Mouse (Mus musculus): Measurements from ENCODE around the gene Pgm5. TPM values are rescaled to one million over a fixed set of nuclear protein-coding genes. Genes with fewer than 3 reads are reported as not detected.

Gene Pgm5
- total RNA-seq, 2 experiments from 2014 or later, result 10.7 to 15.1 TPM

DNA sequence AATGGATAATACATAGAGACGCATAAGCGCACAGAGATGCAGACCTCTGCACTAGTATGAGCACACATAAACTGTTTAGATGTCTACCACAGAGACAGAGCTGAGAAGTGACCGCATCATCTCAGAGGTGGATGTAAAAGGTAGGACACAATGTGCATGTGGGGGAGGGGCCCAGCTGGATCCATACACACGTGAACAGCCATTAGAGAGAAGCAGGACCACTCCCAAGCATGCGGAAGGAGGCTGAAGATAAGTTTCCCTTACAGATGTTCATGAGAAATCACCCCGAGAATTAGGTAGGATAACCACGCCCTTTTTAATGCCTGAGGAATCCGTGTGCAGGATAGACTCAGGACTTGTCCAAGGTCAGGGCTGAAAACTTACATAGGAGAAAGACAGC is 75.8 kb downstream of the Pgm5 start:
- H3K4me3 ChIP-seq, result no peak overlapping the region
- TF ChIP-seq CTCF (IDR thresholded peaks at IDR 0.05), result no peak

GRCm38 (mm10) chr19:24785056-24785675 is 76.5 kb downstream of the Pgm5 start:
- intact Hi-C loops (cut with DNase I), result no loop called here
- Histone ChIP-seq H3K4me3 (peak overlapping the region; percentile 28), H3K27ac (no peak overlapping the region)
- TF ChIP-seq CTCF (IDR thresholded peaks at IDR 0.05), result no peak
- DNase-seq, result no peak

More for the DNA sequence above, 75.8 kb downstream of the Pgm5 start:
- DNase-seq, result no peak
- intact Hi-C loops (cut with DNase I), result no loop called here
- H3K27ac ChIP-seq, result no peak overlapping the region

DNA sequence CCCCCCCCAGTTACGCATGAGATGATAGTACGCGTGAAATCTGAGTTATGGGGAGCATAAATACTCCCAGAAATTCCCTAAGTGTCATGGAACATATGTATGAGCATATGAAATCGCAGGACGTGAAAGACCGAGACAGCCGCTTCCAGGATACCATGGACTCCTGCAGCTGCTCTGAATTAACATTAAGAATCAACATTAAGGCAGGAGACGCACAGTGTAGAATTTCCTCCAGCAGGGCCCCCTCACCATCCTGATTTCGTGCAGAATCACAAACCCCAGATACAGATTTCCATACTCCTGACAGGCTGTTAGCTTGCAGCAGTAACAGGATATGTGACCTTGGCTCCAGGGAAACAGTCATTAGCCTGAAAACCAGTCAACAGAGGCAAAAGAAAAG is 77.9 kb downstream of the Pgm5 start:
- Histone ChIP-seq H3K27ac (no peak overlapping the region), H3K4me3 (no peak overlapping the region)
- TF ChIP-seq CTCF (IDR thresholded peaks at IDR 0.05), result no peak
- intact Hi-C loops (cut with DNase I), result no loop called here
- no peak for DNase-seq

DNA sequence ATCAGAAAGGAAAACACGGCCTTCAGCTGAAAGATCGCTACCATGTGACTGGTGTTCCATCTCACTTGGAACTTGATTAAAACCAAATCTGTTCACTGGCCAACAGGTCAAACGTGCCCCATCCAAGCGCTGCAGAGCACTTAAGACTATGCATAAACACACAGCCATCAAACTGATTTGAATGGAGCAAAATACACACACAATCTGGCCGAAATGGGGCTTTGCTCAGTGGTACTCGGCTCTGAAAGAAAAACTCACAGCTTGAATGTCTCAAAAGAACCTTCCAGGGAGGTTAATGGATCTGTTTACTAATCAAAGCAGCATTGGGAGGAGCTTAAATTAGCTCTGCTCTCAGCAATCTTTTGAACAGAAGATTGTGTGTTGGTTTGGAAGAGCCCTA is 81.7 kb downstream of the Pgm5 start:
- no peak for DNase-seq
- intact Hi-C loops (cut with DNase I), result no loop called here
- TF ChIP-seq CTCF (IDR thresholded peaks at IDR 0.05), result no peak
- Histone ChIP-seq H3K4me3 (no peak overlapping the region), H3K27ac (no peak overlapping the region)

DNA sequence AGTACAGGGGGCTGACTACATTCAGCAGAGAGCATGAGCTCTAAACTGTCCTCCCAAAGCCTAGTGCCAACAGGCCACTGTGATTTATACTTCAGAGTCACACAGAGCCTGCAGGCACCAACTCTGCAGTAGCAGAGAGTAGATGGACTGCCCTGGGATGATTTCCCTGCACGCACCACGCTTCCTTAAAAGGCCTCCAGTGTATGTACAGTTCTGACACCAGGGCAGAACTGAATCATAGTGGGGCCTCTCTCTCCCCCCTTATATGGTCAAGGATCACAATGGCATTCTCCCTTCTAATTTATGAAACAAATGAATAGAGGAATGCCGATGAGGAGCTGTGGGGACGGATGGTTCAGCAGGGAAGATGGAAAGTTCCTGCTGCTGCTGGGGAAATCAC is 91.3 kb downstream of the Pgm5 start:
- H3K27ac ChIP-seq, result no peak overlapping the region
- intact Hi-C loops (cut with DNase I), result no loop called here
- no peak for TF ChIP-seq CTCF (IDR thresholded peaks at IDR 0.05)
- no peak for DNase-seq
- H3K4me3 ChIP-seq, result no peak overlapping the region

DNA sequence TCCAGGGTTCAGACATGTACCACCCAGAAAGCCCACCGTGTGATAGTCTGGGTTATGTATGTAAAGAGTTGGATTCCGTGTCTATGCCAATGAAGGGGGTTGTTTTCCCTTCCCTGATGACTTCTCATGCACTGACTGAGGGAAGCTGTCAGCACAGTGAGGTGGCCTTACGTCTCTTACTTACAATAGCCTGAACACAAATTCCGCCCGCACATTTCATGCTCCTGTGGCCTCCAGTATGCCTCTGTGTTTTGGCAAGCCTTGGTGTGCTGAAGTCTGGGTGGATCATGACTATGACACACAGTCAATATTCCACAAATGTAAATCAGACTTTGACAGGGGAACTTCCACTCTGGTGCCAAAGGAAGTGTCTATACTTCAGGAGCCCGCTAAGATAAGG is 94.3 kb downstream of the Pgm5 start:
- intact Hi-C loops (cut with DNase I), result no loop called here
- no peak for DNase-seq
- no peak for TF ChIP-seq CTCF (IDR thresholded peaks at IDR 0.05)
- Histone ChIP-seq H3K4me3 (no peak overlapping the region), H3K27ac (no peak overlapping the region)

DNA sequence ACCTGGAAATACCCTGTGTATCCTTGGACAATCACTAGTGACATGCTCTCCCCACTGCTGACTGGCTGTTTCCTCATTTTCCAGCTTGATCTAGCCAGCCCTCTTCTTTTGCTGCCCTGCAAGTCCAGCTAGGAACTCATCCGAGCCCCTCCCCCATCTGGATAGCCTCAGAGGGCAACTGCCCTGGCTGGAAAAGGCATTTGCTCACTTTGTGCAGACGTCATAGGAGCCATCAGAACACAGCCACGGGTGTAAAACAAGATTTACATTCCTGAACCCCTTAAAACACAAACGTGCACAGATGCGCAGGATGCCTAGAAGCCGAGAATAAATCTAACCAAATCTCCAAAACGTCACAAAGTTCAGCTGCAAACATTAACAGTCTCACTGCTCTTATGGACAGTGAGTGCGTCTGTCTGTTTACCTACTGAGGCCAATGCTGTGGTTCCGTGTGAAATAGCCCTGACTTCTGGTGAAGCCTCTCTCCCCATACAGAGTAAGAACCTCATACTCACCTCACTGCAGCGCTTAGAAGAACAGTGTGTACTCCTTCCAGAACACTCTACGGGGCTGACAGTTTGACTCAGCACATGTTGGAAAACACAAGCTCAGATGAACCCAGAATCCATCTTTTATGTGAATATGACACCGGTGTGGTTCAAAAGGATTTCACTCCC is 99.0 kb downstream of the Pgm5 start:
- no peak overlapping the region; the same call in 1 of the 2 replicates for H3K27ac ChIP-seq
- peak; percentile 39 for DNase-seq

GRCm38 (mm10) chr19:24756627-24757026 is 105.0 kb downstream of the Pgm5 start:
- Histone ChIP-seq H3K4me3 (no peak overlapping the region), H3K27ac (no peak overlapping the region)
- TF ChIP-seq CTCF (IDR thresholded peaks at IDR 0.05), result no peak
- DNase-seq, result no peak
- intact Hi-C loops (cut with DNase I), result no loop called here

More for the DNA sequence above, 99.0 kb downstream of the Pgm5 start:
- TF ChIP-seq CTCF (IDR thresholded peaks at IDR 0.05), result no peak
- intact Hi-C loops (cut with DNase I), result no loop called here
- no peak overlapping the region for H3K4me3 ChIP-seq

- DNase-seq, result no peak
- no peak for TF ChIP-seq CTCF (IDR thresholded peaks at IDR 0.05)
- intact Hi-C loops (cut with DNase I), result no loop called here
- H3K4me3 ChIP-seq, result no peak overlapping the region
- H3K27ac ChIP-seq, result peak overlapping the region; percentile 35
Measured at GRCm38 (mm10) chr19:24754440-24754785, 107.2 kb downstream of the Pgm5 start.

DNA sequence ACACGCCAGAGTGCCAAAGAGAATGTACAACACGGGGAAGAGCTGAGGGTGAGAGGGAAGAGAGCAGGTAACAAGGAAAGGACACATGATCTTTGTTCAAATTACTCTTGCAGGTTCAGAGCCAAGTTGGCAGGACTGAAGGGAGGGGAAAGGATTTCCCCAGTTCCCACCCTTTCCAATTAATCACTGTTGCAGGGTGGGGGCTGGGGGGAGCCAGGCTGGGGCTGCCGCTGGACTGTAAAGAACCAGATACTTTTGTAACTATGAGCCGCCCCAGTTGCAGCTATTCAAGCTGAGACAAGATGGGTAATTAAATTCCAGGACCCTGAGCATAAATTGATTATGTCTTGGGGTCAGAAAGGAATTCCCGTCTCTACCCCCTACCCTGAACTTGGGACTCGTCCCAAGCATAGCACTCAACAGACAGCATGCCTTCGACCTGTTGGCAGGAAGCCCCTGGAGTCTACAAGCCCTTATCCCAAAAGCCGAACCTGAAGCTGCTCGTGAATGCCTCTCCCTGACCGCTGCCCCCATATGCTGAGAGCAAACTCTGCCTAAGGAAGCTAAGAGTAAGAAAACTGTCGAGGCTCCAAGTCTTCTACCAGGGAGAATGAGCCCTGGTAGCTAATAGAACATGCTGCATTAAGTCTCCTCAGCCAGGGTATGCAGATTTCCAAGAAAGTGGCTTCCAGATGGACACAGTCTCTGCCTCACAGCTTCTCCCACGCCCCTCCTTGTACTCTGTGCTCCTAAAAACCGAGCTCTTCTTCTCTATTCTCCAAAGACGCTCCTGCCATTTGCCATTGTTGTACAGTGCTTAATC is 107.8 kb downstream of the Pgm5 start:
- intact Hi-C loops (cut with DNase I), result no loop called here
- DNase-seq, result peak; percentile 26
- no peak for TF ChIP-seq CTCF (IDR thresholded peaks at IDR 0.05)
- Histone ChIP-seq H3K4me3 (no peak overlapping the region), H3K27ac (peak overlapping the region; percentile 35)

DNA sequence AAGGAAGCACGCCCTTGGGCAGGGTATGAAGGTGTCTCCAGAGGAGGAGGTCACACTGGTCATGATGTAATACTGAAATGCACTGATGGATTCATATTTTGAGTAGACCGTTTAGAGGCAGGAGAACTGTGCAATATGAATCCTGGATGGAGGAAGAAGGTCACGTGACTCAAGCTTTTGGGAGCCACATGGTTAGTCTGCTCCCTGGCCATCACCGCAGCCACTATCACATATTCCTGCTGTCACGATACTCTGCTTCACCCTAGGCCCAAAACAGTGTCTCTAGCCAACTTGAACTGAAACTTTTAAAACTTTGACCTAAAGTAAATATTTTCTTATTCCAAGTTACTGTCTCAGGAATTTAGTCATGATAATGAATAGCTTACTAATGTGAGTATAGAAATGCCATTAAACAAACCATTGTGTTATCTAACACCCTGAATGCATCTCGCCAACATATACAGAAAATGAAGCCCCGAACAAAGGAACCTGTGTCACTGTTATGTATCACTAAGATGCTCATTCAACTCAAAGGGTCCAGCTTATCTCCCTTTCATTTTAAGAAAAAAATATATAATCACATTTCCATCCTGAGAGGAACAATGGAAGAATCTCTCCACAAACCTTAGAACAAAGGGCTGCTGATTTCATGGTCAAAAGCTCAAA is 108.6 kb downstream of the Pgm5 start:
- no peak for TF ChIP-seq CTCF (IDR thresholded peaks at IDR 0.05)
- Histone ChIP-seq H3K4me3 (no peak overlapping the region), H3K27ac (no peak overlapping the region)
- no peak for DNase-seq
- intact Hi-C loops (cut with DNase I), result no loop called here

GRCm38 (mm10) chr19:24746266-24746875 is 115.3 kb downstream of the Pgm5 start:
- intact Hi-C loops (cut with DNase I), result no loop called here
- no peak for TF ChIP-seq CTCF (IDR thresholded peaks at IDR 0.05)
- Histone ChIP-seq H3K27ac (no peak overlapping the region), H3K4me3 (no peak overlapping the region)
- DNase-seq, result no peak
